Mouse (Mus musculus): ENCODE measurements at regions not wholly inside any gene's neighbourhood (a gene's known extent, or its start where the extent isn't known, plus 50 kb on each side); places are given as distances from the start of the nearest gene placed in this dataset.
A peak's percentile ranks its signal among the peaks of the same experiment; 100 is the strongest.

DNA sequence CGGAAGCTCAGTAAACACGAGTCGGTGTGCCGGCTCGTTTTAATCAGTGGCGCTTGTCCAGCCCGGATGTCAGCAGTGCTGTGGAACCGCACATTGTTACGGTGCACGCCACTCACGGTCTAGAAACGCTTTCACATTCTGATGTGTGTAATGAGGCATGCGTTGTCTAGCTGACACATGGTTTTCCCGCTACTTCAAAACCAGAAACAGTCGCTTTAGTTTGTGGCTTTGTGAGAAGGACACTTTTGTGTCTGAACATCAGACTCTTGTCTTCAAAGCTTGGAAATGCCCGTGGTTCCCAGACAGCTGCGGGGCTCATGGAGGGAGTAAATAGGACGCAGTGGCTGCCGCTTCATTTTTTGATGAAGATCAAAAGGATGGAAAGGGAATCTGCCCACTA is 77.0 kb upstream of the Lgr5 start:
- peak; percentile 22 to 53 for DNase-seq

DNA sequence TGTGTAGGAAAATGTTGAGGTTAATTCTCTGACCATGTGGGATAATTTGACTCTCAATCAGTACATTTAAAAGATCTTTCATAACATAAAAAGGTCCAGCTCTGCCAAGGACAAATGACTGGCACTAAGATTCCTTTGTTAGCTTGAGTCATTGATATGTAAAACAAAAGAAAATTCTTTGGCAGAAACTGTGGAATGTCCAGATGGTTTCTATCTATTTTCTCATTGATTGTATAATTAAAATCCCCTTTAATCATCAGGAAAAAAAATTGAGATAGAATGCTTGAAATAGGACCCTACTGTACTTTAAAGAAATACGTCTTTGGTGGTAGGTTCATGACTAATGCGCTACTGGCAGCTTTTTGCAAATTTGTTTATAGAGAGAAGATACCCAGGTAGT is 89.1 kb upstream of the Lgr5 start:
- no peak for DNase-seq

DNA sequence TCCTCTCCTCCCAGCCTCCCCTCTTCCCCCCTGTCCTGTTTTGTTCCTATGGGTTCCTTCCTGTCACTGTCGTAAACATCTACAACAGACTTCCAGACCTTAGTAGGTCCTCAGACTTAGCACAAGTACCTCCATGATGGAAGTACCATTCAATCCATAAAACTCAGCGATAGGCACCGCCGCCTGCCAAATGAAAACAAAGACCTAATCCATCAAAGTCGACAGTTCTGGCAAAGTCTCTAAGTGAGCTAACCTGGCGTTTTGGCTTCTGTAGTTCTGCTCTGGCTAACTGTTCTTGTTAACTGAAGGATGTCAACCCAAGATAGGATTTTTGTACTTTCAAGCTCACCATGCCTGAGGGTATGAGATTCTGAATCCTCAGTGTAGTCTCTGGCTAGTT is 93.5 kb upstream of the Lgr5 start:
- no peak for DNase-seq

DNA sequence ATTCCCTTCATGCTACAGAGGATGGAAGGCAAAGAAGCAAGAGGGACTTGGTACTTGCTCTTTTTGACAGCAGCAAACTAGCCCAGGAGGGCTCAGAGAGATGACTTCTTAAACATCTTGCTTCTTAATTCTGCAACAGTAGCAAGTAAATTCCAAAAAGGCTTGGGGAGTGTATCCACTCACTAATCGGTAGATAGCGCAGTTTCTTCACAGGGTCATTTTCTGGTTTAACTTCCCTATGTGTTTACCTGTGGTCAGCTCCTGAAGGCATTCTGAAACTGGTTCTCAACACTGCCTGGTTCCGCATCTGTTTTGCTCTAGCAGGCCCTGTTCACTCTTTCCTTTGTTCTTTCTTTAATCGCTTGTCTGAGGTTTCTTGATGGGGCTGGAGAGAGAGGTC is 104.4 kb upstream of the Lgr5 start:
- no peak for DNase-seq

DNA sequence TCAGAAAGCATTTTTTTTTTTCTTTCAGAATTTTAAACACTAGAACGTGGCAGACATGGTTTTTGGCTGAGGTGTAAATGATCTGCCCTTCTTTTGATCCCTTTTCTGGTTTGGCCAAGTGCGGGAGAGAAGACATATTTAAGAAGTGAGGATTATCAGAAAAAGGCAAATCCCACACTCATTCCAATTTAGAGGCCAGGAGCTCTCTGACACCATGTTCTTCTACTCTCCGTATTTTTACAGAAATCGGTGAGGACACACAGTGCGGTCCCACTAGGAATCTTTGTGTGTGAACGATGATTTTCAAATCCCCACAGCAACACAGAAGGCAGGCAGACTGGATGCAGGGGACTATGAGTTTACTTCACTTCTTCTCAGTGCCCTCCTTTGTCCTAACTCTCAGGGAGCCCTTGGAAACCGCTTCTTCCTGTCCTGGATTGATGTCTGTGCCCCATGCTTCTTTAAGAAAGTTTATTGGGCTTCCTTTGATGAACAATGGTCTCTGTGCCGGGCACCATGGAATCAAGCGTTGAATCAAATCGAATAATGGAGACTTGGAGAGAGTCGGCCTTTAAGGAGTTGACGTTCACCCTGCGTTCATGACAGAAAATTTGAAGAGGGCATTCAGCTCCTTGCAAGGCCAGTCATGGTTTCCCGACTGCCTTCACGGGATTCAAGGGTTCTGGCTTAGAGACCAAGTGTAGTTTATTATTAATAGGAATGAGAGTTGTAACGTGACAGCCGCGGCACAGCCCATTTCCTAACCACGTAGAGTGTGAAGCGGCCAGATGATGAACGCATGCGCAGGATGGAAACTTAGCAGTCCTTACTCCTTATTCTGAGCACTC is 106.6 kb upstream of the Lgr5 start:
- DNase-seq = no peak

DNA sequence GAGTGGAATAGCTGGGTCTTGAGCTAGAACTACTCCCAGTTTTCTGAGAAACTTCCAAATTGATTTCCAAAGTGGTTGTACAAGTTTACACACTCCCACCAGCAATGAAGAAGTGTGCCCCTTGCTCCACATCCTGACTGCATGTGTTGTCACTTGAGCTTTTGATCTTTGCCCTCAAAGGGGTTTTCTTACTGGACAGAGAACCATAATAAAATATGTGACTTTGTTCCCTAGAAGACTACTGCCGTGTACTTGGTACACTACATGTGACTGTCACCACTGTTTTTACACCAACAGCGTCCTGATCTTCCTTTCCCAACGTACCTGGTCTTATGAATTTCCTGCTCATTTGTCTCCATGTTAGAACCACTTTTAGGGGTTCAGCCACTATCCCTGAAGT is 114.3 kb upstream of the Tspan8 start:
- DNase-seq = no peak

DNA sequence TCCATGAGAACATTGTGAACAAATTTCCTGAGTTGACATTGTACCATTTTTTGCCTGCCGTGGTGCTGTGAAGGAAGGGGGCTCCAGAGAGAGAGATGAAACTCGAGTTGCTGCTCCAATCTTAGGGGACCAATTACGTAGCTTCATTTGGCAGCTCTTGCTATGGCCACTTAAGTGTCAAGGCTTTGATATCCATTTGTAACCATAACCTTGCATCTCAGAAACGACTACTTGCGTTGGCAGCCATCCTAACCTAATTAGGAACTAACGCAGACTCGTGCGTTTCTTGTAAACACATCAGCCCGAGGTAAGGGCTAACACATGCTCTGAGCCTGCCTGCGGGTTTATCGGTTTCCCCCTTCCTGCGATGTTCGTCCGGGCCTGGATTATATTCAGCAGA is 108.0 kb upstream of the Tspan8 start:
- no peak for DNase-seq

DNA sequence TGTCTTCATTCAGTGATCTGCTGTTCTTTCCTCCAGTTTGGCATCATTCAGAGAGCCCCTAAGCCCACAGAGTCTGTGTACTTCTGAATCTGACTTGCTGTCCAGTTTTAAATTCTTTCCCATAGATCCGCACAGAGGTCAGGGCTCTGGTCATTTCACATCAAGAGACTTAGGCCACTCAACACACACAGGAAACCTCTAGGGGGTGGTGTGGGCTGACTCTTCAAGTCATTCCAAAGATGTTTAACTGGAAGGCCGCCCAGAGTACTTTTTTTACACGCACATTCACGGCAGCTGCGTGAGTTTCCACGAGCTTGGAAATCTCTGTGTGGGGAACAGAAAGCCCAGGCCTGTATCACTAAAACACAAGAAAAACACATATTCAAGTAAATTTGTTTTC is 102.7 kb upstream of the Tspan8 start:
- no peak for DNase-seq

DNA sequence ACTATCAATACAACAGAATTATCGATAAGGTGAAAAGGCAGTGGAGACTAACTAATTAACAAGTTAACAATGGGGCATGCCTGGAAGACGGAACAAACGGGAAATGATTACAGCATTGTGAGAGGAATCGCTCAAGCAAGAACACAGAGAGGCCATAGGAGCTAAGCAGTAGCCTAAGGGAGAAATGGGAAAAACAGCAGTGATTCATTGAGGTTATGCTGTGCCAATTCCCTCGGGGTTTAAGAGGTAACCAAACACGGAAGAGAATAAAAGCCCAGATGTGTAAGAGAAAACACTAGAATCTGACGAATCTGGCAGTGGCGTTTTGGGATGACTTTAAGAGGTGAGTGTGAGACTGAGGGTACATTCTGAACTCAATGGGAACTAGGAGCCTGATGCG is 100.5 kb upstream of the Tspan8 start:
- no peak for DNase-seq

DNA sequence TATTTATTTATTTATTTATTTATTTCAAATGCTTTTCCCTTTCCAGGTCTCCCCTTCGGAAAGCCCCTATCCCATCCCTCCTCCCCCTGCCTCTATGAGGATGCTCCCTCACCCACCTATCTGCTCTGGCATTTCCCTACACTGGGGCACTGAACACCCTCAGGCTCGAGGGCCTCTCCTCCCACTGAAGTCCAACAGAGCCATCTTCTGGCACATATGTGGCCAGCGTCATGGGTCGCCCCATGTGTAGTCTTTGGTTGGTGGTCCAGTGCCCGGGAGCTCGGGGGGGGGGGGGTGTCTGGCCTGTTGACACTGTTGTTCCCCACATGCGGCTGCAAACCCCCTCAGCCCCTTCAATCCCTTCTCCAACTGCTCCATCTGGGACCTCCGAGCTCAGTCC is 99.6 kb upstream of the Tspan8 start:
- no peak for DNase-seq

DNA sequence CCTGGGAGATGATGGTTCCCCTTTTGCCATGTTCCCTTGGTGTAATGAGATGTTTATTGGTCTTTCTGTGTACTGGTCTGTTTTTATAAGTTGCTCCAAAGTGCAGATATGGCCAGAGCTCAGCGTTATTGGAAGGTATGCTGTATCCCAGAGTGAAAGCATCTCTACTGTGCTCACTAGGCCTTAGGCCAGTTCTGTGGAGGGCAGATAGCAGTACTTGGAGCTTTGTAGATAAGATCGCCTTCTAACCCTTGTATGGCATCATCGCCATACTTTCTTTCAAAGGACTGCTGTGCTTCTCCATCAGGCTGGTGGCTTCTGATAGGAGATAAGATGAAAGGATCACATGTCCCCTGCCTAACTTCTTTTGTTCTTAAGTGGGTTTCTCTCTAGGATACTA is 94.0 kb upstream of the Tspan8 start:
- DNase-seq = no peak

DNA sequence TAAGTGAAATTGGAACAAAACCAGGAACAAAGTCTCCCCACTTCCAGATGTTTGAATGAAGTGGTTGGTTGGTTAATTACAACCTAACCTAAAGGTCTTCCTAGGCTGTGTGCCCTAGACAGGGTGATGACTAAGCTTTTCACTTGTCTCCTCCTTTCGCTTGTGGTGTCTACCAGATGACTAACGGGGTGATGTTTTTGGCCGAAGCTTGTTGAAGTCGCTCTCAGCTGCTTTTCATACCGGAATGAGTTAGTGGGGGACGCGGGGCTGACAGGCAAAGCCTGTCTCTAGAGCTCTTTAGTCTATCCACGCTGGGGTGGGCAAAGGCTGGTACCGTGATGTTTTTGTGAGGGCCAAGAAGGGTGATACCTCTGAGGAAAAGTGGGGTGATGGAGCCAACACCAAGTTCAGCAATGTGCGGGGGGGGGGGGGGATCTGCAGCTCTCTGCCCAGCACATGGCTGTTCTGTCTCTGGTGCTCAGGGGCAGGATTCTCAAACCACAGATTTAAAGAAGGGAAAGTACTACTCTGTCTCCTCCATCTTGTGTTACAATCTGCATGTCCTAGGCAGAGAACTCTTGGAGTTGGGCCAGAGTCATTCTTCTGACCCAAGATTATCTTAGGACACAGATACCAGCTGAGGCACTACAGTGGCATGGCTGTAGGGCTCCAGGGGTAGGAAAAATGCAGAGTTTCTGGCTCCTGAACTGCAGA is 73.8 kb upstream of the Tspan8 start:
- no peak for DNase-seq

DNA sequence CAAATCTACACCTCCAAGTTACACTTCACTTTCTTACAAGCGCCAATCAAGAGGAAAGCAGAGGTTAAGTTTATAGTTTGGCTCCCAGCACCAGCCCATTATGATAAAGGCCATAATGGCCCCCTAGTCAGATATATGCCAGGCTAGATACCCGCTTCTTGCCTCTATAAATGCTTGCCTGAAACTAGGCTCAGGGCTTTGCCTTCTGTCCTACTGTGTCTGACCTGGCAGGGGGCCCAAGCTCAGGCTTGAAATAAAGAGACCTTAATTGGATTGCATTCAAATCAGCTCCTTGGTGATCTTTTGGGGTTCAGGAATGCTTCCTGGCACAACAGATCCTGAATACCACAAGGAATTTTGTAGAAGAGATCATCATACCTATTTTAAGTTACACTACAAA is 66.8 kb upstream of the Tspan8 start:
- DNase-seq = peak in 1 of 2 experiments; percentile 27

DNA sequence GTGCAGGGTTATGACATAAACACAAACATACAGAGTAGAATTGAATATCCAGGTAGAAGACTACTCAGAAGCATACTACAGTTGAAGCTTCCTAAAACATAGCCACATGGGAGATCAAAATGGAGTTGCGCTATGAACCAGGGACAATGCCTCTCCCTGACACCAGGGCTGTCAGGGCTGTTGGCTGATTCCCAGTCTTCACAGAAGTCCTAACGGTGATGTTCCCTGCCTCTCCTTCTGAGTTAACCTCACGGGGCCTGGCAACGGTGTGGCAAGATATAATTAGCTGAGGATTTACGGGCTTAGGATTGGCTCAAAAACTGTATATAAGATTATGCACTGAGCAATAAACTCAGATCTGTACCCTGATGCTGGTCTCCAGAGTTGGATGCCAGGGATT is 66.4 kb upstream of the Tspan8 start:
- DNase-seq = peak in 1 of 2 experiments; percentile 7

DNA sequence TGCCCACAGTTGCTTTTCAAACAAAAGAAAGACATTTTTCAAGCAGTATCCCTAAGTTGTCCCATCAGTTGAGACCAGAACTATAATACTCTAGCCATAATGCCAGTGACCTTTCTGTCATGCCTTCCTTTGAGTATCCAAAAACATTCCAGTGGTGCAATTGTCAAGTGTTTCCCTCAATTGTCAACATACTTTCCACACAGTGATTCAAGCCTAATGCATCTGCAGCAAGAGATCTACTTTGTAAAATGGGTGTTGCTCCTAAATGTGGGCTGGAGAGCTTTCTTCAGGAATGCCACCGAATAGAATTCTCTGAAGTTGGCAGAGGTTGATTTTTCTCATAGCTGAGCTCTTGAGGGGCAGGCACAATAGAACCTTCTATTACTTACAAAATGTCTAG is 58.0 kb upstream of the Tspan8 start:
- no peak for DNase-seq

Measured in cerebellum, postnatal 25 days (tissue).